Mouse (Mus musculus) limb, embryonic 14.5 days (tissue): ENCODE measurements around the gene Entpd8. TPM values are rescaled to one million over a fixed set of nuclear protein-coding genes. Genes with fewer than 3 reads are reported as not detected.

Experiments used
- ATAC-seq: fragments of 200-750 bp; cut with Nextera tagmentation; 2 replicates; pipeline ENCODE4 v1.8.0; 2017; ENCODE audit warnings: low read depth, moderate number of reproducible peaks, moderate TSS enrichment; ENCODE audit not compliant: low FRiP score
- DNase-seq: peaks from one replicate; pipeline ENCODE4 v3.0.0-alpha.2; 2015; ENCODE audit warnings: low spot score
- H3K27ac ChIP-seq: fragments of 300-500 bp; sonication (generic); replicated peaks from 2 replicates; pipeline ENCODE4 v1.5.1; 2014; ENCODE audit warnings: low read depth, mild to moderate bottlenecking, low read length, moderate library complexity, mixed read lengths
- H3K27me3 ChIP-seq: fragments of 300-500 bp; sonication (generic); 2 replicates; pipeline ENCODE4 v1.6.1; 2014; ENCODE audit warnings: low read length, mixed read lengths; ENCODE audit not compliant: control insufficient read depth, insufficient read depth
- H3K36me3 ChIP-seq: fragments of 300-500 bp; sonication (generic); 2 replicates; pipeline ENCODE4 v1.6.1; 2014; ENCODE audit warnings: mild to moderate bottlenecking, low read length, moderate library complexity, mixed read lengths; ENCODE audit not compliant: control insufficient read depth, insufficient read depth
- H3K4me1 ChIP-seq: fragments of 300-500 bp; sonication (generic); 2 replicates; pipeline ENCODE4 v1.6.1; 2014; ENCODE audit warnings: antibody characterized with exemption, low read length, mixed read lengths; ENCODE audit not compliant: control insufficient read depth, insufficient read depth
- H3K4me2 ChIP-seq: fragments of 300-500 bp; sonication (generic); replicated peaks from 2 replicates; pipeline ENCODE4 v1.6.1; 2014; ENCODE audit warnings: low read depth, mild to moderate bottlenecking, low read length, moderate library complexity; ENCODE audit not compliant: severe bottlenecking
- H3K4me3 ChIP-seq: fragments of 300-500 bp; sonication (generic); replicated peaks from 2 replicates; pipeline ENCODE4 v1.5.1; 2014; ENCODE audit warnings: low read length
- H3K9ac ChIP-seq: fragments of 300-500 bp; sonication (generic); 2 replicates; pipeline ENCODE4 v1.6.1; 2014; ENCODE audit warnings: mild to moderate bottlenecking, low read depth, low read length, moderate library complexity; ENCODE audit not compliant: severe bottlenecking
- H3K9me3 ChIP-seq: fragments of 300-500 bp; sonication (generic); 2 replicates; pipeline ENCODE4 v1.6.1; 2016; ENCODE audit warnings: low read length; ENCODE audit not compliant: control insufficient read depth
- POLR2A ChIP-seq: fragments of 200-500 bp; IDR thresholded peaks from 2 replicates; pipeline ENCODE4 v1.8.0; 2012; ENCODE audit warnings: inconsistent platforms, mild to moderate bottlenecking, moderate library complexity, borderline replicate concordance; ENCODE audit not compliant: insufficient read depth, insufficient read length; ENCODE audit errors: extremely low read depth
- WGBS: fragments of 180-500 bp; shearing (Covaris S2); extraction: QIAGEN DNeasy Blood & Tissue Kit; methylation state at CpG from one replicate; pipeline ENCODE4 v1.1.7; 2014; 5-methylcytosine and 5-hydroxymethylcytosine counted together
- microRNA-seq: library from miRNA; unstranded; fragments of <30 nt; microRNA quantifications from one replicate; pipeline ENCODE4, GENCODE M21; 2016
- polyA plus RNA-seq, 2 experiments: library from polyadenylated mRNA; depleted of rRNA in 1 of 2; stranded (reverse) in 1 of 2; unstranded in 1 of 2; fragments of >200 nt; fragmentation: Nextera tagmentation in 1 of 2; extraction: Ambion mirVana in 1 of 2; gene quantifications; 2 replicates each; pipeline versions ENCODE4 v1.2.1 to v1.2.3; 2012 to 2014

The Entpd8 gene
- polyA plus RNA-seq, 2 experiments, result 0.26 TPM; not detected in 1

- Histone ChIP-seq H3K9me3 (no peaks in the 10 kb centered on the region), H3K4me3 (no peak overlapping the region), H3K27me3 (no peaks in the 10 kb centered on the region), H3K36me3 (no peaks in the 10 kb centered on the region), H3K27ac (0 out of 2 replicates have a peak overlapping the region, but pooled peaks have one; percentile 28), H3K4me1 (peaks cover 12% of the 10 kb centered on the region; the same call in 1 of the 2 replicates), H3K9ac (peak overlapping the region; percentile 31; the same call in 1 of the 2 replicates), H3K4me2 (no peak overlapping the region)
- DNase-seq, result no peak
- peak; percentile 64 for ATAC-seq
- 53% methylated on average over 19 of the region's 19 CpGs for WGBS
- no peak for TF ChIP-seq POLR2A
Measured at GRCm38 (mm10) chr2:25126011-25127010, 46.2 kb downstream of the Entpd8 start.

- TF ChIP-seq POLR2A, result no peak
- H3K27ac ChIP-seq, result no peak overlapping the region
- H3K36me3 ChIP-seq, result no peaks in the 10 kb centered on the region
- H3K4me3 ChIP-seq, result no peak overlapping the region
- H3K9me3 ChIP-seq, result no peaks in the 10 kb centered on the region
- WGBS, result 33% methylated on average over 5 of the region's 5 CpGs
- peak; percentile 60 for DNase-seq
- no peak overlapping the region for H3K4me2 ChIP-seq
- H3K27me3 ChIP-seq, result no peaks in the 10 kb centered on the region
- ATAC-seq, result no peak
- peaks cover 12% of the 10 kb centered on the region; the same call in 1 of the 2 replicates for H3K4me1 ChIP-seq
- H3K9ac ChIP-seq, result no peak overlapping the region
Measured at GRCm38 (mm10) chr2:25127206-25127605, 47.1 kb downstream of the Entpd8 start.

GRCm38 (mm10) chr2:25128072-25128471, 48.0 kb downstream of the Entpd8 start:
- Histone ChIP-seq H3K9ac (no peak overlapping the region), H3K4me3 (no peak overlapping the region), H3K27ac (no peak overlapping the region), H3K4me1 (peaks cover 12% of the 10 kb centered on the region; the same call in 1 of the 2 replicates), H3K27me3 (no peaks in the 10 kb centered on the region), H3K4me2 (no peak overlapping the region), H3K36me3 (no peaks in the 10 kb centered on the region), H3K9me3 (no peaks in the 10 kb centered on the region)
- 67% methylated on average over 11 of the region's 11 CpGs for WGBS
- no peak for TF ChIP-seq POLR2A
- DNase-seq (no peak), ATAC-seq (no peak)

- TF ChIP-seq POLR2A, result no peak
- Histone ChIP-seq H3K4me3 (no peak overlapping the region), H3K36me3 (no peaks in the 10 kb centered on the region), H3K27ac (no peak overlapping the region), H3K9ac (no peak overlapping the region), H3K9me3 (no peaks in the 10 kb centered on the region), H3K4me2 (no peak overlapping the region), H3K27me3 (no peaks in the 10 kb centered on the region), H3K4me1 (peaks cover 4% of the 10 kb centered on the region; the same call in 1 of the 2 replicates)
- WGBS, result 67% methylated on average over 9 of the region's 9 CpGs
- no peak for ATAC-seq
- no peak for DNase-seq
Measured at GRCm38 (mm10) chr2:25131601-25132000, 51.5 kb downstream of the Entpd8 start.

Small RNA genes within 50 kb of the gene (microRNA-seq; reads per million reads assigned to microRNA genes)
- gene Gm24328 (not detected), gene Mir7664 (not detected)

Other genes with a start within 250 kb of the Entpd8 start
- gene Ehmt1, start 160.7 kb upstream of the Entpd8 start, polyA plus RNA-seq (2012; rRNA removed), result 98.3 and 123 TPM in 2 replicates
- gene Ehmt1, start 160.7 kb upstream of the Entpd8 start, polyA plus RNA-seq (2014; fragmentation: Nextera tagmentation; extraction: Ambion mirVana), result 74.6 and 79.6 TPM in 2 replicates
- 65.0 and 80.7 TPM in 2 replicates for gene Arrdc1, start 145.1 kb upstream of the Entpd8 start, polyA plus RNA-seq (2012; rRNA removed)
- 33.1 and 34.1 TPM in 2 replicates for gene Arrdc1, start 145.1 kb upstream of the Entpd8 start, polyA plus RNA-seq (2014; fragmentation: Nextera tagmentation; extraction: Ambion mirVana)
- 30.7 and 31.5 TPM in 2 replicates for gene Zmynd19, start 130.5 kb upstream of the Entpd8 start, polyA plus RNA-seq (2012; rRNA removed)
- 21.2 and 22.1 TPM in 2 replicates for gene Zmynd19, start 130.5 kb upstream of the Entpd8 start, polyA plus RNA-seq (2014; fragmentation: Nextera tagmentation; extraction: Ambion mirVana)
- 36.6 and 41.0 TPM in 2 replicates for gene Dph7, start 117.9 kb upstream of the Entpd8 start, polyA plus RNA-seq (2012; rRNA removed)
- gene Dph7, start 117.9 kb upstream of the Entpd8 start, polyA plus RNA-seq (2014; fragmentation: Nextera tagmentation; extraction: Ambion mirVana), result 30.4 and 32.0 TPM in 2 replicates
- gene Mrpl41, start 105.2 kb upstream of the Entpd8 start, polyA plus RNA-seq (2012; rRNA removed), result 63.6 and 81.9 TPM in 2 replicates
- gene Mrpl41, start 105.2 kb upstream of the Entpd8 start, polyA plus RNA-seq (2014; fragmentation: Nextera tagmentation; extraction: Ambion mirVana), result 133 and 136 TPM in 2 replicates
- 11.1 and 12.0 TPM in 2 replicates for gene Pnpla7, start 104.3 kb upstream of the Entpd8 start, polyA plus RNA-seq (2012; rRNA removed)
- gene Pnpla7, start 104.3 kb upstream of the Entpd8 start, polyA plus RNA-seq (2014; fragmentation: Nextera tagmentation; extraction: Ambion mirVana), result 7.9 and 9.0 TPM in 2 replicates
- 143 and 216 TPM in 2 replicates for gene Nsmf, start 25.9 kb upstream of the Entpd8 start, polyA plus RNA-seq (2012; rRNA removed)
- 48.6 and 67.7 TPM in 2 replicates for gene Nsmf, start 25.9 kb upstream of the Entpd8 start, polyA plus RNA-seq (2014; fragmentation: Nextera tagmentation; extraction: Ambion mirVana)
- gene Noxa1, start 14.8 kb downstream of the Entpd8 start, polyA plus RNA-seq (2012; rRNA removed), result 0.12 and 0.13 TPM in 2 replicates
- gene Noxa1, start 14.8 kb downstream of the Entpd8 start, polyA plus RNA-seq (2014; fragmentation: Nextera tagmentation; extraction: Ambion mirVana), result 0.15 TPM in 1 of 2 replicates, not detected in the other
- gene Nrarp, start 100.5 kb downstream of the Entpd8 start, polyA plus RNA-seq (2012; rRNA removed), result 34.0 and 34.1 TPM in 2 replicates
- gene Nrarp, start 100.5 kb downstream of the Entpd8 start, polyA plus RNA-seq (2014; fragmentation: Nextera tagmentation; extraction: Ambion mirVana), result 27.7 and 28.2 TPM in 2 replicates
- gene Tor4a, start 116.6 kb downstream of the Entpd8 start, polyA plus RNA-seq (2012; rRNA removed), result 5.9 and 6.4 TPM in 2 replicates
- 8.1 and 8.5 TPM in 2 replicates for gene Tor4a, start 116.6 kb downstream of the Entpd8 start, polyA plus RNA-seq (2014; fragmentation: Nextera tagmentation; extraction: Ambion mirVana)
- gene Nelfb, start 131.2 kb downstream of the Entpd8 start, polyA plus RNA-seq (2012; rRNA removed), result 84.4 and 98.3 TPM in 2 replicates
- 88.4 and 106 TPM in 2 replicates for gene Nelfb, start 131.2 kb downstream of the Entpd8 start, polyA plus RNA-seq (2014; fragmentation: Nextera tagmentation; extraction: Ambion mirVana)
- not detected in 2 replicates for gene Stpg3, start 134.3 kb downstream of the Entpd8 start, polyA plus RNA-seq (2012; rRNA removed)
- not detected in 2 replicates for gene Stpg3, start 134.3 kb downstream of the Entpd8 start, polyA plus RNA-seq (2014; fragmentation: Nextera tagmentation; extraction: Ambion mirVana)
- gene Fam166a, start 138.4 kb downstream of the Entpd8 start, polyA plus RNA-seq (2012; rRNA removed), result not detected in 2 replicates
- gene Fam166a, start 138.4 kb downstream of the Entpd8 start, polyA plus RNA-seq (2014; fragmentation: Nextera tagmentation; extraction: Ambion mirVana), result 0.17 TPM in 1 of 2 replicates, not detected in the other
- gene Tubb4b, start 144.4 kb downstream of the Entpd8 start, polyA plus RNA-seq (2012; rRNA removed), result 501 and 550 TPM in 2 replicates
- 404 and 419 TPM in 2 replicates for gene Tubb4b, start 144.4 kb downstream of the Entpd8 start, polyA plus RNA-seq (2014; fragmentation: Nextera tagmentation; extraction: Ambion mirVana)
- 0.19 TPM in 1 of 2 replicates, not detected in the other for gene Slc34a3, start 154.1 kb downstream of the Entpd8 start, polyA plus RNA-seq (2012; rRNA removed)
- gene Slc34a3, start 154.1 kb downstream of the Entpd8 start, polyA plus RNA-seq (2014; fragmentation: Nextera tagmentation; extraction: Ambion mirVana), result not detected in 2 replicates
- gene Rnf224, start 156.5 kb downstream of the Entpd8 start, polyA plus RNA-seq (2012; rRNA removed), result 0.05 TPM in 1 of 2 replicates, not detected in the other
- gene Rnf224, start 156.5 kb downstream of the Entpd8 start, polyA plus RNA-seq (2014; fragmentation: Nextera tagmentation; extraction: Ambion mirVana), result not detected in 2 replicates
- gene Rnf208, start 162.0 kb downstream of the Entpd8 start, polyA plus RNA-seq (2012; rRNA removed), result 14.8 and 19.1 TPM in 2 replicates
- 13.0 and 15.8 TPM in 2 replicates for gene Rnf208, start 162.0 kb downstream of the Entpd8 start, polyA plus RNA-seq (2014; fragmentation: Nextera tagmentation; extraction: Ambion mirVana)
- gene Cysrt1, start 162.1 kb downstream of the Entpd8 start, polyA plus RNA-seq (2012; rRNA removed), result 0.65 and 1.5 TPM in 2 replicates
- 2.8 and 7.6 TPM in 2 replicates for gene Cysrt1, start 162.1 kb downstream of the Entpd8 start, polyA plus RNA-seq (2014; fragmentation: Nextera tagmentation; extraction: Ambion mirVana)
- 19.2 and 24.6 TPM in 2 replicates for gene AL732309.1, start 166.6 kb downstream of the Entpd8 start, polyA plus RNA-seq (2012; rRNA removed)
- 6.4 and 8.3 TPM in 2 replicates for gene AL732309.1, start 166.6 kb downstream of the Entpd8 start, polyA plus RNA-seq (2014; fragmentation: Nextera tagmentation; extraction: Ambion mirVana)
- 29.7 and 33.9 TPM in 2 replicates for gene Tmem203, start 175.1 kb downstream of the Entpd8 start, polyA plus RNA-seq (2012; rRNA removed)
- gene Tmem203, start 175.1 kb downstream of the Entpd8 start, polyA plus RNA-seq (2014; fragmentation: Nextera tagmentation; extraction: Ambion mirVana), result 16.3 and 21.8 TPM in 2 replicates
- 4.9 and 6.0 TPM in 2 replicates for gene Tprn, start 182.3 kb downstream of the Entpd8 start, polyA plus RNA-seq (2012; rRNA removed)
- 6.1 and 6.8 TPM in 2 replicates for gene Tprn, start 182.3 kb downstream of the Entpd8 start, polyA plus RNA-seq (2014; fragmentation: Nextera tagmentation; extraction: Ambion mirVana)
- gene Ssna1, start 192.1 kb downstream of the Entpd8 start, polyA plus RNA-seq (2012; rRNA removed), result 124 and 135 TPM in 2 replicates
- 254 and 267 TPM in 2 replicates for gene Ssna1, start 192.1 kb downstream of the Entpd8 start, polyA plus RNA-seq (2014; fragmentation: Nextera tagmentation; extraction: Ambion mirVana)
- gene Anapc2, start 192.2 kb downstream of the Entpd8 start, polyA plus RNA-seq (2012; rRNA removed), result 121 and 165 TPM in 2 replicates
- 117 and 126 TPM in 2 replicates for gene Anapc2, start 192.2 kb downstream of the Entpd8 start, polyA plus RNA-seq (2014; fragmentation: Nextera tagmentation; extraction: Ambion mirVana)
- gene Tmem210, start 207.8 kb downstream of the Entpd8 start, polyA plus RNA-seq (2012; rRNA removed), result not detected in 2 replicates
- not detected in 2 replicates for gene Tmem210, start 207.8 kb downstream of the Entpd8 start, polyA plus RNA-seq (2014; fragmentation: Nextera tagmentation; extraction: Ambion mirVana)
- 0.09 TPM in 1 of 2 replicates, not detected in the other for gene Lrrc26, start 209.6 kb downstream of the Entpd8 start, polyA plus RNA-seq (2012; rRNA removed)
- 0.15 TPM in 1 of 2 replicates, not detected in the other for gene Lrrc26, start 209.6 kb downstream of the Entpd8 start, polyA plus RNA-seq (2014; fragmentation: Nextera tagmentation; extraction: Ambion mirVana)
- gene Grin1, start 238.9 kb downstream of the Entpd8 start, polyA plus RNA-seq (2012; rRNA removed), result 0.34 and 0.42 TPM in 2 replicates
- gene Grin1, start 238.9 kb downstream of the Entpd8 start, polyA plus RNA-seq (2014; fragmentation: Nextera tagmentation; extraction: Ambion mirVana), result 0.43 and 1.3 TPM in 2 replicates